Comparison of ENCODE assay signal across 7 mouse cellular contexts in the genomic region with DNA sequence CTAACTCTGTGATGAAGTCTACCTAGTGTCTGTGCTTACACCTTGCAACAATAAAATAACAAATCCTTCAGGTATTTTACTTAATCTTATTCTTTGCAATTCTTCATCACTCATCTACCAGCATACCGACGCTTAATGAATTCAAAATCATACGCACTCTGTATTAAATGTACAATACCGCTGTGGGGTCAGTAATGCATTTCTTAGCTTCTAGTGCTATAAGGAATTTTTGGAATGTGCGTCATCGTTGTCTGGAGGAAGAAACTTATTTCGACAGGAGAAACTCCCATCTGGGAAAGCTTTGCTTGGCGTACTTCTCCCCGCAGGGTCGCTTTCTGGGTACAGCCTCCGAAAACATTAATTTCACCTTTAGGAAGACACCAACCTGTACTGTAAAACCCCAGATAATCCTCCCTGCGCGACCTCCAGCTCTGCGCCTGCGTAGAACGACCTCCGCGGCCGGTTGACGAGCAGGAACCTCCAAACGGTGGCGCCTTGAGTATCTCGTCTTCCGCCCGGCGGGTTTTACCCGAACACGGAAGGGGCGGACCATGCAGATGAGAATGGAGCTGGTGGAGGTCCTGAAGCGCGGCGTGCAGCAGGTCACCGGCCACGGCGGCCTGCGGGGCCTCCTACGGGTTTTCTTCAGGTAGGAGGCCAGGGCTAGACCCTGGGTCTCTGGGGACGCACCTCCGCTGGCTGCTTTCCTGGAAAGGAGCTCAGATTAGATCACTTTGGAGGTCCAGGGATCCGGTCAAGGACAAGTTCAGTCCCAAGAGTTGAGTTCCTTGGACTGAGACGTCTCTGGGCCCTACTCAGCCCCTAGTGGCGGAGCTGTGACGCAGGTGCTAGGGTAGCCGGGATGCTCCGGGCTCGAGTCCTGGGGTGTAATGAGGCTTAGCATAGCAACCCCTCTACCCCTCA. TPM values are rescaled to one million over a fixed set of nuclear protein-coding genes. Genes with fewer than 3 reads are reported as not detected.
DNase-seq lines count a peak whose midpoint lies in the region; ATAC-seq lines count a peak whose summit lies in the region.

A gene (plus strand): TSS at position 239 of the 924 bp plus-strand sequence.

- WGBS in embryonic facial prominence, embryonic 12.5 days: under 1% methylated on average over 46 of the region's 46 CpGs
- WGBS in limb, embryonic 11.5 days: under 1% methylated on average over 46 of the region's 46 CpGs
- under 1% methylated on average over 46 of the region's 46 CpGs for WGBS in midbrain, embryonic 14.5 days

- H3K9ac ChIP-seq in embryonic facial prominence, embryonic 12.5 days: peak within 1 kb of the TSS; percentile 86
- H3K9ac ChIP-seq in limb, embryonic 11.5 days (ENCODE audit: low read length): peak within 1 kb of the TSS; percentile 61
- H3K9ac ChIP-seq in midbrain, embryonic 14.5 days (replicated peaks; ENCODE audit: low read length): peak within 1 kb of the TSS; percentile 71

- H3K4me1 ChIP-seq in embryonic facial prominence, embryonic 12.5 days: peaks cover 9% of the 10 kb centered on the region
- no peaks in the 10 kb centered on the region for H3K4me1 ChIP-seq in limb, embryonic 11.5 days (ENCODE audit: control insufficient read depth, insufficient read depth, low read length)
- peaks cover 4% of the 10 kb centered on the region for H3K4me1 ChIP-seq in midbrain, embryonic 14.5 days (ENCODE audit: control insufficient read depth, insufficient read depth, low read length)

- DNase-seq in adrenal gland, postnatal 25 days: peak; percentile 94
- DNase-seq in heart, adult 11 months: peak; percentile 99
- DNase-seq in kidney, adult 18-20 months: peak; percentile 98
- DNase-seq in limb, embryonic 11.5 days (ENCODE audit: low spot score): peak; percentile 94
- DNase-seq in midbrain, embryonic 14.5 days: peak; percentile 97
- DNase-seq in spleen, adult 18-20 months: peak; percentile 88 to 94

- H3K27me3 ChIP-seq in embryonic facial prominence, embryonic 12.5 days: no peaks in the 10 kb centered on the region
- H3K27me3 ChIP-seq in limb, embryonic 11.5 days (ENCODE audit: control insufficient read depth, insufficient read depth, low read length): no peaks in the 10 kb centered on the region
- no peaks in the 10 kb centered on the region for H3K27me3 ChIP-seq in midbrain, embryonic 14.5 days (ENCODE audit: control insufficient read depth, insufficient read depth, low read length)

- H3K36me3 ChIP-seq in embryonic facial prominence, embryonic 12.5 days: peaks cover 29% of the 10 kb centered on the region
- H3K36me3 ChIP-seq in limb, embryonic 11.5 days (ENCODE audit: control insufficient read depth, insufficient read depth, low read length): peaks cover 2% of the 10 kb centered on the region; the same call in 1 of the 2 replicates
- H3K36me3 ChIP-seq in midbrain, embryonic 14.5 days (ENCODE audit: control insufficient read depth, insufficient read depth, low read length): peaks cover 34% of the 10 kb centered on the region

- H3K4me2 ChIP-seq in embryonic facial prominence, embryonic 12.5 days (replicated peaks): peak within 1 kb of the TSS; percentile 85
- H3K4me2 ChIP-seq in limb, embryonic 11.5 days (ENCODE audit: low read depth, severe bottlenecking): peak within 1 kb of the TSS; percentile 52
- H3K4me2 ChIP-seq in midbrain, embryonic 14.5 days (ENCODE audit: low read length): peak within 1 kb of the TSS; percentile 69

- H3K27ac ChIP-seq in embryonic facial prominence, embryonic 12.5 days: peak within 1 kb of the TSS; percentile 75; the same call in 1 of the 2 replicates
- H3K27ac ChIP-seq in limb, embryonic 11.5 days (replicated peaks; ENCODE audit: low read depth, low read length): peak within 1 kb of the TSS; percentile 50
- H3K27ac ChIP-seq in midbrain, embryonic 14.5 days (replicated peaks; ENCODE audit: low read depth, low read length): peak within 1 kb of the TSS; percentile 62

- H3K9me3 ChIP-seq in embryonic facial prominence, embryonic 12.5 days: no peaks in the 10 kb centered on the region
- no peaks in the 10 kb centered on the region for H3K9me3 ChIP-seq in limb, embryonic 11.5 days (ENCODE audit: control insufficient read depth, low read length)
- no peaks in the 10 kb centered on the region for H3K9me3 ChIP-seq in midbrain, embryonic 14.5 days (ENCODE audit: control insufficient read depth, low read length)

- H3K4me3 ChIP-seq in embryonic facial prominence, embryonic 12.5 days: peak within 1 kb of the TSS; percentile 88
- peak within 1 kb of the TSS; percentile 74 for H3K4me3 ChIP-seq in limb, embryonic 11.5 days (ENCODE audit: low read depth, low read length)
- peak within 1 kb of the TSS; percentile 58 for H3K4me3 ChIP-seq in midbrain, embryonic 14.5 days (replicated peaks; ENCODE audit: low read depth, low read length)

- peak; percentile 92 for ATAC-seq in embryonic facial prominence, embryonic 12.5 days (ENCODE audit: insufficient number of reproducible peaks, insufficient read depth, low FRiP score, low TSS enrichment)
- ATAC-seq in limb, embryonic 11.5 days (ENCODE audit: insufficient number of reproducible peaks, low FRiP score, low TSS enrichment, low read depth): peak; percentile 90
- peak; percentile 94 for ATAC-seq in midbrain, embryonic 14.5 days (ENCODE audit: low FRiP score, low TSS enrichment)

RNA-seq across cellular contexts. Expression of the gene that starts here (rescaled TPM):
- 316 and 367 TPM in 2 replicates for total RNA-seq in adrenal gland, postnatal 25 days (2021)
- polyA plus RNA-seq in embryonic facial prominence, embryonic 12.5 days (2016; fragmentation: Nextera tagmentation; extraction: Ambion mirVana): 402 and 410 TPM in 2 replicates
- 487 and 495 TPM in 2 replicates for polyA plus RNA-seq in limb, embryonic 11.5 days (2014; fragmentation: Nextera tagmentation; extraction: Ambion mirVana)
- polyA plus RNA-seq in midbrain, embryonic 14.5 days (2014; fragmentation: Nextera tagmentation; extraction: Ambion mirVana): 412 and 492 TPM in 2 replicates

Comparison
In these comparisons a context has a peak if more than half of its experiments do, and no peak if none do; other contexts are left out.
1. Peak in every context shown above with its lines: DNase-seq, ATAC-seq, H3K4me3 ChIP-seq and H3K27ac ChIP-seq.